Mouse (Mus musculus): ENCODE measurements around the gene Cavin4. TPM values are rescaled to one million over a fixed set of nuclear protein-coding genes. Genes with fewer than 3 reads are reported as not detected.

Gene Cavin4
- 119 TPM for polyA plus RNA-seq (2012; fragmentation: generic; extraction: Trizol)

DNA sequence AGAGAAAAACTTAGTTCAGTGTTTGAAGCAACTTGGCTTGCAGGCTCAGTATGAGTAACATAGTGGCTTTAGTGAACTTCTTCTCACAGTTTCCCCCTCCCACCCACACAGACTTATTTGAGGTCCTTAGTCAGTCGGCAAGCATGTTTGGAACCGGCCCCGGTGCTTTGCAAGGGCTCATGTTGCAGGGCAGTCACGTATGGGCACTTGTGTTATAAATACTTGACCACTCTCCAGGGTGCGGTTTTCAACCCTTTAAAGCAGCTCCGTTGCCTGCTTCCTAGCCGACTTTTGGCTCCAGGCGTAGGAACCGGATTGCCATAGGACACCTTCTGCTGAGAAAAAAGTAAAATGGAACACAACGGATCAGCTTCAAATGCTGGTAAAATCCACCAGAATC is at the start of gene Cavin4:
Gene Cavin4, plus strand, starts transcription at position 244 of the 400 bp plus-strand sequence.
- no peaks in the 10 kb centered on the region for H3K36me3 ChIP-seq (ENCODE audit: control insufficient read depth, insufficient read depth)
- peak within 1 kb of the TSS; percentile 41 for H3K4me3 ChIP-seq
- peaks cover 35% of the 10 kb centered on the region for H3K79me2 ChIP-seq (ENCODE audit: control insufficient read depth, insufficient read depth)
- H3K27me3 ChIP-seq (ENCODE audit: control insufficient read depth, insufficient read depth, insufficient read length), result no peaks in the 10 kb centered on the region
- peak within 1 kb of the TSS; percentile 85 for H3K4me2 ChIP-seq (ENCODE audit: low read depth)
- H3ac ChIP-seq (ENCODE audit: control insufficient read depth, insufficient read length), result peak within 1 kb of the TSS; percentile 43
- peak in 1 of 3 experiments; percentile 46 for TF ChIP-seq MYOD1 (IDR thresholded peaks at IDR 0.05; ENCODE audit: control insufficient read depth in 1 of 3, insufficient read length in 2 of 3, low read depth in 2 of 3)
- TF ChIP-seq MYOG (IDR thresholded peaks at IDR 0.05; ENCODE audit: control insufficient read depth in 1 of 3, insufficient read depth in 1 of 3, insufficient read length in 2 of 3, low read depth in 2 of 3), result peak in 1 of 3 experiments; percentile 72
- peak; percentile 19 for TF ChIP-seq TCF12 (IDR thresholded peaks at IDR 0.05; ENCODE audit: insufficient read depth, poor library complexity, severe bottlenecking)
- no peak for TF ChIP-seq USF1 (IDR thresholded peaks at IDR 0.05; ENCODE audit: low read depth)
- TF ChIP-seq POLR2A (IDR thresholded peaks at IDR 0.05; ENCODE audit: insufficient read length, low read depth), result peak; percentile 40
- TF ChIP-seq SRF (IDR thresholded peaks at IDR 0.05; ENCODE audit: control insufficient read depth, insufficient read length, low read depth), result no peak
- TF ChIP-seq CEBPB (IDR thresholded peaks at IDR 0.05; ENCODE audit: insufficient read depth, poor library complexity, severe bottlenecking), result peak; percentile 62; the same call in 1 of the 2 replicates
- no peak for TF ChIP-seq TCF3 (IDR thresholded peaks at IDR 0.05; ENCODE audit: insufficient read length, low read depth)
- TF ChIP-seq REST (IDR thresholded peaks at IDR 0.05; ENCODE audit: insufficient read depth, insufficient read length), result no peak
- peak; percentile 15 for TF ChIP-seq POLR2AphosphoS2 (IDR thresholded peaks at IDR 0.05; ENCODE audit: insufficient read length, low read depth)
- TF ChIP-seq MAX (IDR thresholded peaks at IDR 0.05; ENCODE audit: low read depth), result peak; percentile 61
- no peak for TF ChIP-seq E2F4 (IDR thresholded peaks at IDR 0.05; ENCODE audit: insufficient read depth)

DNA sequence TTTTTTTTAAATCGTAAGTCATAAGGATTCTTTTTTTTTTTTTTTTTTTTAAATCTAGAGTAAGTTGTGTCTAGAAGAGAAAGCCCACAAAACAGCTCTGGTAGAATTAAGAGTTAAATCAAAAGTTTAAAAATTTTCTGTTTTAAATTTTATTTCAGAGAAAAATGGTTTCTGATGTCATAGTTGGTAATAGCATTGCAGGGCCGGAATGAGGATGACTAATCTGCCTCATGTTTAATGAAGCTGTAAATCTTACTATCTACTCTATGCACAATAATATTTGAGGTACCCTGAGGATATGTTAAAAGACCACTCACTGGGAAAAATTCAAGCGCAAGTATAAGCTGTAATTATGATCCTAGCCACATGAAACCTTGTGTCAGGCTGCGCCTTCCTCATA is 47.8 kb upstream of the Cavin4 start:
- TF ChIP-seq MYOD1 (IDR thresholded peaks at IDR 0.05; ENCODE audit: control insufficient read depth in 1 of 3, insufficient read length in 2 of 3, low read depth in 2 of 3), result no peak
- TF ChIP-seq E2F4 (IDR thresholded peaks at IDR 0.05; ENCODE audit: insufficient read depth), result no peak
- peak; percentile 93 for TF ChIP-seq CEBPB (IDR thresholded peaks at IDR 0.05; ENCODE audit: insufficient read depth, poor library complexity, severe bottlenecking)
- no peak for TF ChIP-seq USF1 (IDR thresholded peaks at IDR 0.05; ENCODE audit: low read depth)
- no peak for TF ChIP-seq POLR2A (IDR thresholded peaks at IDR 0.05; ENCODE audit: insufficient read length, low read depth)
- H3ac ChIP-seq (ENCODE audit: control insufficient read depth, insufficient read length), result no peak overlapping the region
- H3K27me3 ChIP-seq (ENCODE audit: control insufficient read depth, insufficient read depth, insufficient read length), result no peaks in the 10 kb centered on the region
- no peak overlapping the region for H3K4me3 ChIP-seq
- H3K36me3 ChIP-seq (ENCODE audit: control insufficient read depth, insufficient read depth), result peaks cover 8% of the 10 kb centered on the region
- H3K79me2 ChIP-seq (ENCODE audit: control insufficient read depth, insufficient read depth), result no peaks in the 10 kb centered on the region
- H3K4me2 ChIP-seq (ENCODE audit: low read depth), result peak overlapping the region; percentile 28

DNA sequence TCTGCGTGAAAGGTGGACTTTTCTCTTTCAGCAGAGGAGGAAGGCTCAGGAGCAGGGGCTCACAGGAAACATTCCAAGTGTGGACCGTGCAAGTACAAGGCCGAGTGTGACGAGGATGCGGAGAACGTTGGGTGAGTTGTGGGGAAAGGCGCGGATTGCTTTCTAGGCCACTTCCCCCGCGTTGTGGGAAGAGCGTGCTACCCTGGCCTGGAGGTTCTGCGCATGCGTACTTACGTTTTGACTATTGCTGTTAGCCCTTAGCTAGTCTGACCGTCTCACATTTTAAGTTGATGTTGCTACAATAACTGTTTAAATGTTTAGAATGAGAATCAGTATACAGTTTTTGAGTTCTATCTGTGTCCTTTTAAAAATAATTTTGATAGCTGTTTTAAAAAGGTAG is 46.1 kb upstream of the Cavin4 start:
- TF ChIP-seq SRF (IDR thresholded peaks at IDR 0.05; ENCODE audit: control insufficient read depth, insufficient read length, low read depth) (no peak), REST (IDR thresholded peaks at IDR 0.05; ENCODE audit: insufficient read depth, insufficient read length) (no peak), E2F4 (IDR thresholded peaks at IDR 0.05; ENCODE audit: insufficient read depth) (no peak), MYOD1 (IDR thresholded peaks at IDR 0.05; ENCODE audit: control insufficient read depth in 1 of 3, insufficient read length in 2 of 3, low read depth in 2 of 3) (no peak), MAX (IDR thresholded peaks at IDR 0.05; ENCODE audit: low read depth) (no peak), TCF12 (IDR thresholded peaks at IDR 0.05; ENCODE audit: insufficient read depth, poor library complexity, severe bottlenecking) (no peak), TCF3 (IDR thresholded peaks at IDR 0.05; ENCODE audit: insufficient read length, low read depth) (no peak), CEBPB (IDR thresholded peaks at IDR 0.05; ENCODE audit: insufficient read depth, poor library complexity, severe bottlenecking) (no peak), MYOG (IDR thresholded peaks at IDR 0.05; ENCODE audit: control insufficient read depth in 1 of 3, insufficient read depth in 1 of 3, insufficient read length in 2 of 3, low read depth in 2 of 3) (no peak)
- Histone ChIP-seq H3K4me3 (no peak overlapping the region), H3K27me3 (ENCODE audit: control insufficient read depth, insufficient read depth, insufficient read length) (no peaks in the 10 kb centered on the region), H3K79me2 (ENCODE audit: control insufficient read depth, insufficient read depth) (no peaks in the 10 kb centered on the region), H3ac (ENCODE audit: control insufficient read depth, insufficient read length) (no peak overlapping the region), H3K4me2 (ENCODE audit: low read depth) (no peak overlapping the region), H3K36me3 (ENCODE audit: control insufficient read depth, insufficient read depth) (peaks cover 8% of the 10 kb centered on the region)

DNA sequence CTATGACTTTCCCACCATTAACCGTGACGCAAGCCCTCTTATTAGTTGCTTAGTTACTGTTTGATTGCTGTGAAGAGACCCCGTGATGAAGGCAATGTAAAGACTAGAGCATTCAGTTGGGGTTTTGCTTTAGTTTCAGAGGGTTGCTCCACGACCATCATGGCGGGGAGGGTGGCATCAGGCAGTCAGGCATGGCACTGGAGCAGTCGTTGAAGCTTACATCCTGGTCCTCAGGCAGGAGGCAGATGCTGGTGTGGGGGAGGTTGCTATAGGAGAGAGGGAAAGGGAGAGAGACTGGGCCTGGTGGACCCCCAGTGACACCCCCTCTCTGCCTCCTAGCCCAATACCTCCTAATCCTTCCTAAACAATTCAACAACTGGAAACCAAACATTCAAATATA is 43.2 kb upstream of the Cavin4 start:
- no peaks in the 10 kb centered on the region for H3K27me3 ChIP-seq (ENCODE audit: control insufficient read depth, insufficient read depth, insufficient read length)
- H3K4me2 ChIP-seq (ENCODE audit: low read depth), result no peak overlapping the region
- H3K4me3 ChIP-seq, result no peak overlapping the region
- peaks cover 8% of the 10 kb centered on the region for H3K36me3 ChIP-seq (ENCODE audit: control insufficient read depth, insufficient read depth)
- TF ChIP-seq TCF12 (IDR thresholded peaks at IDR 0.05; ENCODE audit: insufficient read depth, poor library complexity, severe bottlenecking) (no peak), E2F4 (IDR thresholded peaks at IDR 0.05; ENCODE audit: insufficient read depth) (no peak), MYOD1 (IDR thresholded peaks at IDR 0.05; ENCODE audit: control insufficient read depth in 1 of 3, insufficient read length in 2 of 3, low read depth in 2 of 3) (no peak), TCF3 (IDR thresholded peaks at IDR 0.05; ENCODE audit: insufficient read length, low read depth) (no peak), POLR2A (IDR thresholded peaks at IDR 0.05; ENCODE audit: insufficient read length, low read depth) (no peak), USF1 (IDR thresholded peaks at IDR 0.05; ENCODE audit: low read depth) (no peak)
- no peaks in the 10 kb centered on the region for H3K79me2 ChIP-seq (ENCODE audit: control insufficient read depth, insufficient read depth)
- no peak overlapping the region for H3ac ChIP-seq (ENCODE audit: control insufficient read depth, insufficient read length)

DNA sequence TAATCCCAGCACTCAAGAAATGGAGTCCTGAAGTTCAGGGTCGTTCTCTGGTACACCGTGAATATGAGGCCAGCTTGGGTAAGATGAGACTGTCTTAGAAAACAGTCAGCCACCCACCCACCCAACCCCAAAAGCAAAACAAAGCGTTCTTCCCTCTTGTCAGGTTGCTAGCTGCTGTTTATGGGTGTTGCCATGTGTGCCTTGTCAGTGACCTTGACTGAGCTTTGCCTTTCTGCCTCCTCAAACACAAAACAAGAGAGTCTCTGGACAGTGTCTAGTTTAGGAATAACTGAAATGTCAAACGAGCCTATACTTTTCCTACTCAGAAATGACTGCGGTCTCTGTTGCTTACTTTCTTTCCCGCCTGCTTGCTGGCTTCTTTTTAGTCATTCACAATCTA is 41.1 kb upstream of the Cavin4 start:
- TF ChIP-seq CEBPB (IDR thresholded peaks at IDR 0.05; ENCODE audit: insufficient read depth, poor library complexity, severe bottlenecking) (no peak), POLR2AphosphoS2 (IDR thresholded peaks at IDR 0.05; ENCODE audit: insufficient read length, low read depth) (no peak), SRF (IDR thresholded peaks at IDR 0.05; ENCODE audit: control insufficient read depth, insufficient read length, low read depth) (no peak)
- H3K4me2 ChIP-seq (ENCODE audit: low read depth), result no peak overlapping the region
- no peaks in the 10 kb centered on the region for H3K27me3 ChIP-seq (ENCODE audit: control insufficient read depth, insufficient read depth, insufficient read length)
- no peaks in the 10 kb centered on the region for H3K79me2 ChIP-seq (ENCODE audit: control insufficient read depth, insufficient read depth)
- H3ac ChIP-seq (ENCODE audit: control insufficient read depth, insufficient read length), result no peak overlapping the region
- H3K4me3 ChIP-seq, result no peak overlapping the region
- H3K36me3 ChIP-seq (ENCODE audit: control insufficient read depth, insufficient read depth), result peaks cover 12% of the 10 kb centered on the region

Data from myocyte (in vitro differentiated cells).